Mouse (Mus musculus) kidney, embryonic 15.5 days (tissue): ENCODE measurements around the gene Cryab. TPM values are rescaled to one million over a fixed set of nuclear protein-coding genes. Genes with fewer than 3 reads are reported as not detected.

Experiments used
- ATAC-seq: fragments of 200-750 bp; cut with Nextera tagmentation; replicated peaks from 2 replicates; pipeline ENCODE4 v1.8.0; 2017; ENCODE audit warnings: moderate TSS enrichment; ENCODE audit not compliant: low FRiP score
- H3K27ac ChIP-seq: fragments of 300-500 bp; sonication (generic); 2 replicates; pipeline ENCODE4 v1.5.1; 2015; ENCODE audit warnings: mild to moderate bottlenecking, inconsistent platforms
- H3K27me3 ChIP-seq: fragments of 300-500 bp; sonication (generic); 2 replicates; pipeline ENCODE4 v1.6.1; 2015; ENCODE audit warnings: inconsistent platforms
- H3K36me3 ChIP-seq: fragments of 300-500 bp; sonication (generic); 2 replicates; pipeline ENCODE4 v1.6.1; 2015; ENCODE audit warnings: inconsistent platforms
- H3K4me1 ChIP-seq: fragments of 300-500 bp; sonication (generic); 2 replicates; pipeline ENCODE4 v1.6.1; 2015; ENCODE audit warnings: inconsistent platforms
- H3K4me2 ChIP-seq: fragments of 300-500 bp; sonication (generic); 2 replicates; pipeline ENCODE4 v1.6.1; 2015; ENCODE audit warnings: moderate library complexity, mild to moderate bottlenecking, inconsistent platforms
- H3K4me3 ChIP-seq: fragments of 300-500 bp; sonication (generic); replicated peaks from 2 replicates; pipeline ENCODE4 v1.5.1; 2015; ENCODE audit warnings: mild to moderate bottlenecking, inconsistent platforms
- H3K9ac ChIP-seq: fragments of 300-500 bp; sonication (generic); 2 replicates; pipeline ENCODE4 v1.6.1; 2015; ENCODE audit warnings: mild to moderate bottlenecking, inconsistent platforms
- H3K9me3 ChIP-seq: fragments of 300-500 bp; sonication (generic); replicated peaks from 2 replicates; pipeline ENCODE4 v1.6.1; 2016; ENCODE audit warnings: inconsistent platforms
- WGBS: fragments of 180-500 bp; shearing (Covaris S2); methylation state at CpG from one replicate; pipeline ENCODE4 v1.1.7; 2015; ENCODE audit warnings: mixed read lengths; 5-methylcytosine and 5-hydroxymethylcytosine counted together
- polyA plus RNA-seq: library from polyadenylated mRNA; unstranded; fragments of >200 nt; fragmentation: Nextera tagmentation; extraction: Ambion mirVana; gene quantifications from 2 replicates; pipeline ENCODE4 v1.2.1, GENCODE M21; 2015

The Cryab gene
- polyA plus RNA-seq = 53.1 and 59.0 TPM in 2 replicates

DNA sequence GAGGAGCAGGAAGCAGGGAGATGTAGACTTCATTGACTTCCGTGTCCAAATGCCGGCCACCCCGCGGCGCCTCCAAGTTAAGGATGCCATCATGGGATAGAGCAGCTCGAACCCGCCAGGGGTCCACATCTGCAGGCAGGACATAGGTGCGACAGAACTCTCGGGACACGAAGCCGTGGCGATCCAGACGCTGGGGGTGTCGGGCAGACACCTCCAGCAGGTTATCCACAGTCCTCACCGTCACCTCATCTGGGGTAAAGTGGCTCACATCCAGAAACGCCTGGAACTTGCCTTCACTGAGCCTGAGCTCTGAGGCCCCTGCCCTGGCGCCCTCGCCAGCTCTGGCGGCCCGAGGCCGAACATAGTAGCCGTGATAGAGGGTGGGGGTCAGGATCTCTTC lies at the start of gene Cryab:
TSS of gene Cryab (plus strand) at position 3 of the 400 bp plus-strand sequence.
- WGBS = 73% methylated on average over 22 of the region's 22 CpGs
- no peak; the same call in 1 of the 2 replicates for ATAC-seq
- Histone ChIP-seq H3K9ac (no peak within 1 kb of the TSS), H3K27ac (peak within 1 kb of the TSS; percentile 72; the same call in 1 of the 2 replicates), H3K4me2 (no peak within 1 kb of the TSS), H3K4me3 (no peak within 1 kb of the TSS), H3K4me1 (peaks cover 25% of the 10 kb centered on the region), H3K36me3 (no peaks in the 10 kb centered on the region), H3K27me3 (no peaks in the 10 kb centered on the region), H3K9me3 (no peaks in the 10 kb centered on the region)

GRCm38 (mm10) chr9:50704907-50705306 lies 46.2 kb upstream of the Cryab start:
- H3K9me3 ChIP-seq = no peaks in the 10 kb centered on the region
- H3K36me3 ChIP-seq = no peaks in the 10 kb centered on the region
- no peak overlapping the region for H3K4me3 ChIP-seq
- no peaks in the 10 kb centered on the region for H3K4me1 ChIP-seq
- no peak overlapping the region for H3K27ac ChIP-seq
- peaks cover 12% of the 10 kb centered on the region for H3K27me3 ChIP-seq
- no peak overlapping the region for H3K4me2 ChIP-seq
- H3K9ac ChIP-seq = no peak overlapping the region
- ATAC-seq = no peak
- 68% methylated on average over 6 of the region's 6 CpGs for WGBS

DNA sequence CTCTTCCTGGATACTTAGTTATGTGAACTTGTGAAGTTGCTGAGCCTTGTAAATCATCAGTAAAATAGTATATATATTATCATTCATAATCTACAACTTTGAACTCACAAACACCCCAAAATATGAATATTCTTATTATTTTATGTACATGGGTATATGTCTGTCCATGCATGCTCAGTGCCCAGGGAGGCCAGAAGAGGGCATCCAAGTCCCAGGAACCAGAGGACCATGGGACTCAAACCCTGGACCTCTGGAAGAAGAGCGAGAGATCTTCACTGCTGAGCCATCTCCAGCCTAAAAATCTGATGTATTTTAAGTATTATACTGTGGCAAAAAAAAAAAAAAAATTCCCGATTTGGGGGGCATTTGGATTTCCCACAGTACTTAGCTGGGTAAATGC lies 42.0 kb upstream of the Cryab start:
- Histone ChIP-seq H3K36me3 (no peaks in the 10 kb centered on the region; the same call in 1 of the 2 replicates), H3K9me3 (no peaks in the 10 kb centered on the region), H3K27ac (no peak overlapping the region), H3K9ac (no peak overlapping the region), H3K4me1 (no peaks in the 10 kb centered on the region), H3K4me2 (no peak overlapping the region), H3K4me3 (no peak overlapping the region), H3K27me3 (no peaks in the 10 kb centered on the region)
- no peak for ATAC-seq
- WGBS = 29% methylated on average over 2 of the region's 2 CpGs

DNA sequence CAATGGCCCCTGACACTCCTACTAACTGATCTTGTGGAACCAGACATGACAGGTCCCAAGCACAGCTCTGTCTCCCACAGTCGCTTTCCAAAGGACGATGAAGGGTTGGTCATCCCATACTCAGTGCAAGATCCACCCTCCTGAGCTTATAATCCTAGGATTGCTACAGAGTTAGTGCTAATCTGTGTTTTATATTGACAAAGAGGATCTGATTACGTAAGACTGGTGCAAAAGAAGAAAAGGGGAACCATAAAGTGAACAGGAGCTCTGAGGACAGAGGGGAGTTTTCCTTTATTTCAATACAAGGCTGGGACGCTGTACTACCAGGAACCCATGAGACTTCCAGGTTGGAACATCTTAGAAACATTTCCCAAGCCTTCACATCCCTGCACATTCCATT lies 39.8 kb upstream of the Cryab start:
- Histone ChIP-seq H3K27me3 (no peaks in the 10 kb centered on the region), H3K4me2 (no peak overlapping the region), H3K4me3 (no peak overlapping the region), H3K27ac (no peak overlapping the region), H3K4me1 (no peaks in the 10 kb centered on the region), H3K36me3 (no peaks in the 10 kb centered on the region; the same call in 1 of the 2 replicates), H3K9ac (no peak overlapping the region), H3K9me3 (no peaks in the 10 kb centered on the region)
- ATAC-seq = no peak
- 86% methylated on average over 4 of the region's 4 CpGs for WGBS

DNA sequence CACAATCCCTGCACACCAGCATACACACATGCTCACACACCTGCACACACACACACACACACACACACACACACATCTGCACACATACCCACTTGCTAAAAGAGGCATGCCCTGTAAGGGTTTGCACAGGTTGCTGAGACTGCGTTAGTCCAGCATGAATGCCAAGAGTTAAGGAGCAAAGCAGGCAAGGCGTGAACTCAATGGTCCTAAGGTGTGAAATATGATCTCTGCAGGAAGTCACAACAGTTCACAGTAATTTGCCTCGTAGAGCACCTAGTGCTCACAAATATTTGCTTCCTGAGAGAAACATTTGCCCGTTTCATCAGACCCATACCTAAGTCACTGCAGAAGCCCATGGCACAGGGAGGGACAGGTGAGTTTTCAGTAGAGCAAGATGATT lies 36.9 kb upstream of the Cryab start:
- Histone ChIP-seq H3K9me3 (no peaks in the 10 kb centered on the region), H3K27me3 (no peaks in the 10 kb centered on the region), H3K27ac (no peak overlapping the region), H3K36me3 (no peaks in the 10 kb centered on the region; the same call in 1 of the 2 replicates), H3K4me1 (no peaks in the 10 kb centered on the region), H3K9ac (no peak overlapping the region), H3K4me2 (no peak overlapping the region), H3K4me3 (no peak overlapping the region)
- ATAC-seq = no peak
- 29% methylated on average over 4 of the region's 4 CpGs for WGBS

GRCm38 (mm10) chr9:50718878-50719277 lies 32.2 kb upstream of the Cryab start:
- Histone ChIP-seq H3K4me3 (no peak overlapping the region), H3K36me3 (no peaks in the 10 kb centered on the region), H3K27me3 (no peaks in the 10 kb centered on the region), H3K4me1 (peaks cover 9% of the 10 kb centered on the region), H3K9ac (no peak overlapping the region), H3K9me3 (no peaks in the 10 kb centered on the region), H3K4me2 (no peak overlapping the region), H3K27ac (no peak overlapping the region)
- no peak for ATAC-seq
- 57% methylated on average over 4 of the region's 4 CpGs for WGBS

DNA sequence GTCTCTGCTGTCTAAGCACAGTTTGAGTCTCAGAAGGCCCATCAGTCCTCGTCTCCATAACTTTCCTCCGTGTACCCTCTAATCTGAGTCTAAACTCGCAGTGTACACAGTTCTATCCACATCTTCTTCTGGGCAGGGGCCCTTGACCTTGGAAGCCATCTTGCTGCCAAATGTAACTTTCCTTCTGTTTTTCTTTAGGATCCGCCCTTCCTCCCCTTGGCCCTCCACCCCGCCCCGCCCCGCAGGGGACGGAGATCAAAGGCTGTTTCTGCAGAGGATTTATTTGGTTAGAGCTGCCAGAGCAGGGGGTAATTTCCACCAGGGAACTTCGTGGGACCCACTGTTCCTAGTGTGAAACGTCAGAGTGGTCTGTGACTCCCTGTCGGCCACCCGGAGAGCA lies 30.1 kb upstream of the Cryab start:
- H3K36me3 ChIP-seq = no peaks in the 10 kb centered on the region
- peak overlapping the region; percentile 36; the same call in 1 of the 2 replicates for H3K4me2 ChIP-seq
- H3K27ac ChIP-seq = no peak overlapping the region
- no peaks in the 10 kb centered on the region for H3K27me3 ChIP-seq
- H3K9ac ChIP-seq = no peak overlapping the region
- whole genome bisulfite sequencing = 12% methylated on average over 12 of the region's 12 CpGs
- 0 out of 2 replicates have a peak, but pooled peaks have one; percentile 22 for ATAC-seq
- H3K4me1 ChIP-seq = peaks cover 13% of the 10 kb centered on the region
- no peaks in the 10 kb centered on the region for H3K9me3 ChIP-seq
- no peak overlapping the region for H3K4me3 ChIP-seq

DNA sequence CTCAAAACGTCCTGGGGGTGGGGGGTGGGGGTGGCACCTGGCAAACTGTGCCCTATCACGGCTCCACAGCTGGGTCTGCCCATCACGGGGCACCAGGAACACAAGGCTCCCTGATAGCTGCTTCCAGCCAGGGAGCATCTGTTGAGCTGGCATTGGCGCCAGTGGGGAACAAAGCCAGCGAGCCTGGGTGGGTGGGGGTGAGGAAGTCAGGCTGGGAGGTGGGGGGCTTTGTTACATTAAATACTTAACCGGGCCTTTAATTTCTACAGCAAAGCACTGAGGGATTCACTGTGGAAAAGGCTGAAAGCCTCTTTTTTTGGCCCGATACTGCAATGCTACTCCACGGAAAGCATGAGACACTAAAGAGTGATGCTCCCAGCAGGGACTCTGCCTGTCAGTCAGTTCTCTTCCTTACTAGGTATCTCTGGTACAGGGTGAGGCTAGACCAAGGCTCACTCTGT lies 28.6 kb upstream of the Cryab start:
- WGBS = 62% methylated on average over 8 of the region's 8 CpGs
- H3K9me3 ChIP-seq = no peaks in the 10 kb centered on the region
- H3K4me3 ChIP-seq = no peak overlapping the region
- no peak overlapping the region for H3K9ac ChIP-seq
- no peaks in the 10 kb centered on the region for H3K27me3 ChIP-seq
- H3K4me2 ChIP-seq = no peak overlapping the region
- peaks cover 26% of the 10 kb centered on the region for H3K4me1 ChIP-seq
- no peak for ATAC-seq
- H3K27ac ChIP-seq = no peak overlapping the region
- no peaks in the 10 kb centered on the region for H3K36me3 ChIP-seq

DNA sequence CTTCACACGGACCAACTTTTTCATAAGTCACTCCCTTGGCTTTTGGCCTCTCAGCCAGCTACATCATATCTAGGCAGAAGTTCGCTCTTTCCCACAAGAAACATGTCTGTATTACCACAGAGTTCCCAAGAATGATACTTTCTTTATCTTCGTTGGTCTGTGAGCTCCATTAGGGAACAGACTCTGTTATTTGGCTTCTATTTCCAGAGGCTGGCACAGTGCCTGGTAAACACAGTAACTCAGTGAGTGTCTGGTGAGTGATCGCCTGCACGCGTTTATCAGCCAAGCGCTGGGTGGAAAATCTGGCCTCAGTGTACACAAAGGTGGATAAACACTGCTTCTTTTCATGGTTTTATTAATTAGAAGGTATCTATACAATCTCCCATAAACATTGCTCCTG lies 27.7 kb upstream of the Cryab start:
- Histone ChIP-seq H3K27me3 (no peaks in the 10 kb centered on the region), H3K9ac (no peak overlapping the region), H3K9me3 (no peaks in the 10 kb centered on the region), H3K27ac (no peak overlapping the region), H3K4me3 (no peak overlapping the region), H3K36me3 (no peaks in the 10 kb centered on the region), H3K4me2 (no peak overlapping the region), H3K4me1 (peaks cover 30% of the 10 kb centered on the region)
- ATAC-seq = no peak
- 57% methylated on average over 7 of the region's 7 CpGs for WGBS

- H3K4me3 ChIP-seq = no peak overlapping the region
- H3K4me1 ChIP-seq = peaks cover 35% of the 10 kb centered on the region
- WGBS = 86% methylated on average over 2 of the region's 2 CpGs
- ATAC-seq = no peak
- H3K9ac ChIP-seq = no peak overlapping the region
- no peaks in the 10 kb centered on the region for H3K27me3 ChIP-seq
- no peak overlapping the region for H3K27ac ChIP-seq
- H3K9me3 ChIP-seq = no peaks in the 10 kb centered on the region
- H3K36me3 ChIP-seq = no peaks in the 10 kb centered on the region
- H3K4me2 ChIP-seq = no peak overlapping the region
Observed at GRCm38 (mm10) chr9:50724147-50724546, 27.0 kb upstream of the Cryab start.

DNA sequence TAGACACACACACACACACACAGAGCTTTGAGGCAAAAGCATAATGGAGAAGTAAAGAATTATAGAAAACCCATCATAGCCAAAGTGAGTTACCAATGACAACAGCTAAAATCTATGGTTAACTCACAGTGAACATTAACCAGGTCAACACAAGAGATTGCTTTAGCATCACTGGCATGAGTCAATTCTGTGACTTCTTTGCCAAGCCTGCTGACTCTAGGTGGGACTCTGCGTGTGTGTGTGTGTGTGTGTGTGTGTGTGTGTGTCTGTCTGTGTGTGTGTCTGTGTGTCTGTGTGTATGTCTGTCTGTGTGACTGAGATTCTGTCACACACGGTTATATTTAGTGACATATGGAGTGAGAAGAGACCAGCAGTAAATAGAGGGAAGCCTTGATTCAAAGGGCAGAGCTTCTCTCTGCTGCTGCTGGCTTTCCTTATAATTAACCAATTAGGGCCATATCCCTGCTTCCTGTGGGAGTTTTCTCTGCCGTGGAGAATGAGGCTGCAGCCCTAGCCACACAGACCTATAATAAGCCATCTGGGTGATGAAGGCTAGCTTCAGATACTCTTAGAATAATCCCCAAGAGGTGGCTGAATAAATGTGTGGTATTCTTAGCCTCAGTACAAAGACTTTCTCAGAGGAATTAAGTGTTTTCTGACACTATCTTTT lies 26.3 kb upstream of the Cryab start:
- H3K27me3 ChIP-seq = no peaks in the 10 kb centered on the region

GRCm38 (mm10) chr9:50725921-50726590 lies 25.1 kb upstream of the Cryab start:
- peak overlapping the region; percentile 91; the same call in 1 of the 2 replicates for H3K4me2 ChIP-seq
- ATAC-seq = no peak
- no peak overlapping the region; the same call in 1 of the 2 replicates for H3K4me3 ChIP-seq
- H3K9ac ChIP-seq = no peak overlapping the region
- H3K9me3 ChIP-seq = no peaks in the 10 kb centered on the region
- H3K4me1 ChIP-seq = peaks cover 33% of the 10 kb centered on the region
- H3K36me3 ChIP-seq = no peaks in the 10 kb centered on the region
- H3K27me3 ChIP-seq = no peaks in the 10 kb centered on the region
- no peak overlapping the region for H3K27ac ChIP-seq
- WGBS = 42% methylated on average over 8 of the region's 8 CpGs

More for the DNA sequence above, 26.3 kb upstream of the Cryab start:
- no peaks in the 10 kb centered on the region for H3K36me3 ChIP-seq
- peaks cover 35% of the 10 kb centered on the region for H3K4me1 ChIP-seq
- no peaks in the 10 kb centered on the region for H3K9me3 ChIP-seq
- H3K27ac ChIP-seq = no peak overlapping the region
- ATAC-seq = no peak
- WGBS = 39% methylated on average over 3 of the region's 3 CpGs
- H3K4me2 ChIP-seq = no peak overlapping the region
- no peak overlapping the region for H3K4me3 ChIP-seq
- H3K9ac ChIP-seq = no peak overlapping the region
